Mouse (Mus musculus): ENCODE measurements around the gene Traip.

- TF ChIP-seq EP300 (IDR thresholded peaks at IDR 0.05) (no peak), CTCF (IDR thresholded peaks at IDR 0.05) (no peak)
These were observed 22.0 kb downstream of the Traip start for GRCm38 (mm10) chr9:107971690-107972541.
